Mouse (Mus musculus) hindbrain, embryonic 11.5 days (tissue): ENCODE data around the gene Mre11a. TPM values are rescaled to one million over a fixed set of nuclear protein-coding genes. Genes with fewer than 3 reads are reported as not detected.

Experiments used
- ATAC-seq: fragments of 200-750 bp; cut with Nextera tagmentation; 2 replicates; pipeline ENCODE4 v1.8.0; 2017; ENCODE audit warnings: mild to moderate bottlenecking, moderate TSS enrichment, moderate library complexity; ENCODE audit not compliant: low FRiP score
- DNase-seq: peaks from one replicate; pipeline ENCODE4 v3.0.0-alpha.2; 2015; ENCODE audit warnings: low spot score
- H3K27ac ChIP-seq: fragments of 300-500 bp; sonication (generic); 2 replicates; pipeline ENCODE4 v1.5.1; 2014; ENCODE audit warnings: mild to moderate bottlenecking, low read depth, low read length
- H3K27me3 ChIP-seq: fragments of 300-500 bp; sonication (generic); 2 replicates; pipeline ENCODE4 v1.6.1; 2014; ENCODE audit warnings: mild to moderate bottlenecking, low read length, moderate library complexity, mixed read lengths; ENCODE audit not compliant: control insufficient read depth, insufficient read depth
- H3K36me3 ChIP-seq: fragments of 300-500 bp; sonication (generic); 2 replicates; pipeline ENCODE4 v1.6.1; 2014; ENCODE audit warnings: mild to moderate bottlenecking, low read length, moderate library complexity, mixed read lengths; ENCODE audit not compliant: control insufficient read depth, insufficient read depth
- H3K4me1 ChIP-seq: fragments of 300-500 bp; sonication (generic); replicated peaks from 2 replicates; pipeline ENCODE4 v1.6.1; 2014; ENCODE audit warnings: low read length, mixed read lengths; ENCODE audit not compliant: control insufficient read depth, insufficient read depth
- H3K4me2 ChIP-seq: fragments of 300-500 bp; sonication (generic); replicated peaks from 2 replicates; pipeline ENCODE4 v1.6.1; 2014; ENCODE audit warnings: mild to moderate bottlenecking, low read depth, low read length
- H3K4me3 ChIP-seq: fragments of 300-500 bp; sonication (generic); 2 replicates; pipeline ENCODE4 v1.5.1; 2014; ENCODE audit warnings: low read depth, low read length
- H3K9ac ChIP-seq: fragments of 300-500 bp; sonication (generic); 2 replicates; pipeline ENCODE4 v1.6.1; 2014; ENCODE audit warnings: low read depth, low read length
- H3K9me3 ChIP-seq: fragments of 300-500 bp; sonication (generic); 2 replicates; pipeline ENCODE4 v1.6.1; 2016; ENCODE audit warnings: low read length; ENCODE audit not compliant: control insufficient read depth
- WGBS: fragments of 180-500 bp; shearing (Covaris S2); extraction: QIAGEN DNeasy Blood & Tissue Kit; methylation state at CpG from one replicate; pipeline ENCODE4 v1.1.7; 2014; 5-methylcytosine and 5-hydroxymethylcytosine counted together
- polyA plus RNA-seq: library from polyadenylated mRNA; unstranded; fragments of >200 nt; fragmentation: Nextera tagmentation; extraction: Ambion mirVana; gene quantifications from 2 replicates; pipeline ENCODE4 v1.2.1, GENCODE M21; 2014

Mre11a gene
- polyA plus RNA-seq, 1 experiment from 2014 or later = 35.7 TPM

DNA sequence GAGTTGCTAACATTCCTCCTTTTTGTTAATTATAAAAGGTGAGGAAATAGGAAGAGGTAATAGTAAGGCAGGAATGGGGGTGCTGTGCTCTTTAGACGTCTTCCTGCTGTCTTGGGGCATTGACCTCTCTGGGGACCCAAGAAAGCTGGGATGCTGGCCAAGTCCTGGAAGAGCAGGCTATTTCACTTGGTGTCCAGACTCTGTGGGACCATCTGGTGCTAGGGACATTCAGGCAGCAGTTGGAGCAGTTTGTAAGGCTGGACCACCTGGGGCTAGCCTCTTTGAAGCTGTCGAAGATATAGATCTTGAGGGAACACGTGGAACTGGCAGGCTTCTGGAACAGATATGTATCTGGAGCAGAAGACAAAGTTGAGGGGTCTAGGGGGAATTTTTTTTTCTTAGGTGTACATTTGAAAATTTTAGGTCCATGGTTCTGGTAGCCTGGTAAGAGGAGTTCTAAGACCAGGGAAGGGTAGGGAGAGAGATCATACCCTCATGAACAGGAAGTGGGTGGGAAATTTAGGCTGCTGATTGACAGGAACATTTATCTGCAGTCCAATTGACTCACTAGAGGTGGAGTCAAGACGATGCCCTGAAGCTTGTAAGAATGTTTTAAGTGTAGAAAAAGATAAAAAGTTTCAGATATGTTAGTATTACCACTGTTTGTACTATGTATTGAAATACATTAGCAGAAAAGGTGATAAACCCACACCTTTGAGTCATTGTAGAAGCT is 72.6 kb downstream of the Mre11a start:
- Histone ChIP-seq H3K36me3 (no peaks in the 10 kb centered on the region), H3K4me3 (no peak overlapping the region), H3K9ac (no peak overlapping the region), H3K4me1 (peaks cover 3% of the 10 kb centered on the region; the same call in 1 of the 2 replicates), H3K9me3 (no peaks in the 10 kb centered on the region), H3K27ac (no peak overlapping the region), H3K27me3 (peaks cover 22% of the 10 kb centered on the region), H3K4me2 (no peak overlapping the region)
- ATAC-seq (no peak), DNase-seq (no peak)
- WGBS = 56% methylated on average over 4 of the region's 4 CpGs

DNA sequence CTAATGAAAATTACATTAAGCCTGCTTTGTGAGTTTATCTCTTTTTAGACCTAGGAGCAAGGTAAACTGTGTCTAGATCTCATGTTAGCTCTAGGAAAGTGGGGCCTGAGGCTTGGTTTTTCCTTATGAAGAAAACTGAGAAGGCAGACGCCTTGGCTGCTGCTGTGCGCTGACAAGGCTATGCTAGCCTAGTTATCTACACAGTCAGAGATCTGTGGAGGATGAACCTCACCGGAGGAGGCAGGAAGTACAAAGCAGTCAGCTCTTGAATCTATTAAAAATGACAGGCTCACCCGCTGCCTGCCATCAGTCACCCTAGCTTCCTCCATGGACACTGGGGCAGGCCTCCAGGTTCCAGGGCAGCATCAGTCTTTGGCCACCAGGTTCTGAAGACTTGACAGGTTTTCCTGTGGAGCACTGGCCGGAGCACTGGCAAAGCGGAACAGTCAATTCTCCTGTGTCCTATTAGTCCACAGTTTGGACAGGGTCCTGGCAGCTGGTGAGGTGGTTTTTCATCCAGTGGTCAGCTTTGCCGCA is 73.8 kb downstream of the Mre11a start:
- DNase-seq = no peak
- Histone ChIP-seq H3K27ac (no peak overlapping the region), H3K27me3 (peaks cover 22% of the 10 kb centered on the region), H3K4me1 (peaks cover 3% of the 10 kb centered on the region; the same call in 1 of the 2 replicates), H3K4me2 (no peak overlapping the region), H3K4me3 (no peak overlapping the region), H3K36me3 (no peaks in the 10 kb centered on the region), H3K9me3 (no peaks in the 10 kb centered on the region), H3K9ac (no peak overlapping the region)
- 60% methylated on average over 7 of the region's 7 CpGs for WGBS
- ATAC-seq = no peak

DNA sequence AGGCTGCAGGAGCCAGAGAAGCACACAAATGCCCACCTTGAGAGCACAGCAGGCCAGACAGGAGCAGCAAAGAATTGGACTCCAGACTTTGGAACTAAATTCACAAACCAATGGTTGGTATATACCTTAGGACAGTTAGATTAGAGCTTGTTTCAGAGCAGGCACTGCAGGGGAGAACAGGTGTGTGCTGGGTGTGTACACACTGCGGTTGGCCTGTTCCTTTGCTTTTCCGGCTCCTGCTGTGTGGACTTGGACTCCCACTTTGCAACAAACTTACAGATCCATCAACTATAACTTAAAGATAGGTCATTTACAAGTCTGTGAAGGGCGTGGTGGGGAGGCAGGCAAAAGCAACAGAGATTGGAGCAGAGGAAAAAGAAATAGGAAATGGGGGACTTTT is 74.3 kb downstream of the Mre11a start:
- no peak overlapping the region for H3K4me3 ChIP-seq
- peaks cover 3% of the 10 kb centered on the region; the same call in 1 of the 2 replicates for H3K4me1 ChIP-seq
- H3K27ac ChIP-seq = no peak overlapping the region
- H3K9me3 ChIP-seq = no peaks in the 10 kb centered on the region
- no peak overlapping the region for H3K9ac ChIP-seq
- no peak for ATAC-seq
- DNase-seq = no peak
- 86% methylated on average over 3 of the region's 3 CpGs for WGBS
- H3K4me2 ChIP-seq = no peak overlapping the region
- peaks cover 22% of the 10 kb centered on the region for H3K27me3 ChIP-seq
- H3K36me3 ChIP-seq = no peaks in the 10 kb centered on the region

DNA sequence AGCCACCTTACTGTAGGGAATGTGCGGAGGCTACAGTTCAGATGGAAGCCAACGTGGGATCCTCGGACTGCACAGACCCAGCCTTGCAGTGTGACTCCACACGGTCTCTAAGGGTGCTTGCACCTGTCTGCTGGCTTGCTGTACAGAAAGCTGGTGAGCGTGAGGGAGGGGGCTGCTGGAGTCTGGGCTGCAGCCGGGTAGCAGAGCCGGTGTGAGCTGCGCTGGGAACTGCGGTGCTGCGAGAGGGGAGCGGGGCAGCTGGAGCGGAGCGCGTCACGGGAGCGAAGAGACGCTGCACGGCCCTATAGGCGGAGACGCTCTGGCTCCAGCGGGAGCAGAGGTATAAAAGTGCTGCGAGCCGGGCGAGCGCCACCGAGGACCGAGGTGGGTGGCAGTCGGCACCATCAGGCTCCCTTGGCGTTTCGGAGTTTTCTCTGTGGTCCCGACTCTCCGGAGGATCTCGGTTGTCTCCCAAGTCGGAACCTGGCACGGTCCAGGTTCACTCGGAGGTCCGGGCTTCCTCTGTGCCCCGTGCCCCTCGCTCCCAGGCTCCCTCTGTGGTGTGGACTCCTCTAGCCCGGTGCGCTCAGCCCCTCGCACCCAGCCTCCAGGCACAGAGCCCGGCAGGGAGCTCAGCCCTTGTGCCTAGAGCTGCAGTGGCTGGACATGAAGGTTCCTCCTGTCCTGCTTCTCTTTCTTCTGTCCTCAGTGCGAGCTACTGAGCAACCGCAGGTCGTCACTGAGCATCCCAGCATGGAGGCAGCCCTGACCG is 75.6 kb downstream of the Mre11a start, which contains the start of gene Gpr83:
Gene Gpr83 (plus strand): TSS at position 343 of the 772 bp plus-strand sequence.
- H3K27me3 ChIP-seq = peaks cover 22% of the 10 kb centered on the region

DNA sequence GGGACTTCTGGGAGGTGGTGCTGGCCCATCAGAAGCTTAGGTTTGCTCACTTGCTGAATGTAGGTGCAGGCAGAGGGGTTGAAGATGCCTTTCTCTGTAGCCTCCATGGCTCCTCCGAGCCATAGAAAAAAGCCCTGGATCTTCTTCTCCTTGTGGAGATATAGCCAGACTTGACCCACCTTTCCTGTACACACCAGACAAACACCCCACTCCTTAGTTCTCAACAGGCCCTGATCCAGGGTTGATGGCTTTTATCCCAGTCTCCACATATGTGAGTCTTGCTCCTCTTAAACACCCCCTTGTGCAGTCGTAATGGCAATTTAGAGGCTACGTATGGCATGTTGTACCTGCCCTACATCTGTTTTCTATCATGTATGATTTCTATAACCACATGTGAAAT is 78.7 kb downstream of the Mre11a start:
- H3K4me1 ChIP-seq = peaks cover 3% of the 10 kb centered on the region; the same call in 1 of the 2 replicates
- WGBS = 85% methylated on average over 3 of the region's 3 CpGs
- no peaks in the 10 kb centered on the region for H3K9me3 ChIP-seq
- H3K36me3 ChIP-seq = no peaks in the 10 kb centered on the region
- ATAC-seq = no peak
- H3K27ac ChIP-seq = no peak overlapping the region
- peaks cover 21% of the 10 kb centered on the region for H3K27me3 ChIP-seq
- DNase-seq = no peak
- no peak overlapping the region for H3K9ac ChIP-seq
- H3K4me3 ChIP-seq = no peak overlapping the region
- H3K4me2 ChIP-seq = no peak overlapping the region

More for the DNA sequence above, 75.6 kb downstream of the Mre11a start, which contains the start of gene Gpr83:
- no peaks in the 10 kb centered on the region for H3K36me3 ChIP-seq
- under 1% methylated on average over 47 of the region's 47 CpGs for WGBS
- H3K9ac ChIP-seq = peak within 1 kb of the TSS; percentile 60
- peak within 1 kb of the TSS; percentile 47 for H3K4me3 ChIP-seq
- DNase-seq (peak; percentile 68), ATAC-seq (peak; percentile 94)
- no peaks in the 10 kb centered on the region for H3K9me3 ChIP-seq
- H3K4me1 ChIP-seq = peaks cover 3% of the 10 kb centered on the region; the same call in 1 of the 2 replicates
- no peak within 1 kb of the TSS for H3K27ac ChIP-seq
- peak within 1 kb of the TSS; percentile 92 for H3K4me2 ChIP-seq

DNA sequence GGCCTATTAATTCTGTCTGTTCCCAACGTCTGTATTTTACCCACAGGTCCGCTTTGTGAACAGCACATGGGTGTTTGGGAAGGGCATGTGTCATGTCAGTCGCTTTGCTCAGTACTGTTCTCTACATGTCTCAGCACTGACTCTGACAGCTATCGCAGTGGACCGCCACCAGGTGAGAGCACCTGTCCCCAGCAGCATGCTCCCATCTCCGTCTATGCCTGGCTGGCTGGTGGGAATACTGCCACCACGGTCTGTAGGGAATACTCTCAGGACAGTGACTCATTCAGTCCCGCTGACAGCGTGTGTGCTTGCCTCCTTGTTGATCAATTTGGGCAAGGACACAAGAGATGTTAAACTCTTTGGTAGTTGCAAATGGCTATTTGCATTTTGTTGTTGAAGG is 80.3 kb downstream of the Mre11a start:
- no peak for DNase-seq
- no peak overlapping the region for H3K27ac ChIP-seq
- H3K9ac ChIP-seq = no peak overlapping the region
- H3K4me1 ChIP-seq = peaks cover 3% of the 10 kb centered on the region; the same call in 1 of the 2 replicates
- no peak overlapping the region for H3K4me3 ChIP-seq
- ATAC-seq = no peak
- H3K36me3 ChIP-seq = no peaks in the 10 kb centered on the region
- peaks cover 9% of the 10 kb centered on the region for H3K27me3 ChIP-seq
- H3K9me3 ChIP-seq = no peaks in the 10 kb centered on the region
- H3K4me2 ChIP-seq = no peak overlapping the region
- WGBS = 84% methylated on average over 9 of the region's 9 CpGs

DNA sequence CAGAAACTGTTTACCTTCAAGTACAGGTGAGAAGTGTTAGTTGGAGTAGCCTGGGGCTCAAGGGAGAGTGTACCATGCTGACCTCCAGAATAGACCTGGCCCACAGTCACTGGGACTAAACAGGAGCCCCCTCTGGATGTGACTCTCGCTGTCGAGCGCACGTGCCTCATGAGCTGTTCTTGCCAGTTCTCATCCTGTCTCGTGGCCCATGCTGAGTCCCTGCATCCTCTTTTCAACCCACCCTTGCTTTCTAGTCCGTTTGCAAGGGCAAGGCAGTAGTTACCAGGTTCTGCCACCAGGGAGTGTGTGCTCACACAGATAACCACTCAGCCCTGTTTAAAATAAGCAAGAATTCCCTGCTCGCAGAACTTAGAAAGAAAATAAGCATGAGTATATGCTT is 82.5 kb downstream of the Mre11a start:
- DNase-seq (peak; percentile 62), ATAC-seq (peak; percentile 56; the same call in 1 of the 2 replicates)
- no peak overlapping the region for H3K9ac ChIP-seq
- no peaks in the 10 kb centered on the region for H3K27me3 ChIP-seq
- no peak overlapping the region for H3K27ac ChIP-seq
- no peaks in the 10 kb centered on the region for H3K4me1 ChIP-seq
- no peaks in the 10 kb centered on the region for H3K9me3 ChIP-seq
- 36% methylated on average over 7 of the region's 7 CpGs for WGBS
- H3K4me3 ChIP-seq = no peak overlapping the region
- no peaks in the 10 kb centered on the region for H3K36me3 ChIP-seq
- H3K4me2 ChIP-seq = no peak overlapping the region

DNA sequence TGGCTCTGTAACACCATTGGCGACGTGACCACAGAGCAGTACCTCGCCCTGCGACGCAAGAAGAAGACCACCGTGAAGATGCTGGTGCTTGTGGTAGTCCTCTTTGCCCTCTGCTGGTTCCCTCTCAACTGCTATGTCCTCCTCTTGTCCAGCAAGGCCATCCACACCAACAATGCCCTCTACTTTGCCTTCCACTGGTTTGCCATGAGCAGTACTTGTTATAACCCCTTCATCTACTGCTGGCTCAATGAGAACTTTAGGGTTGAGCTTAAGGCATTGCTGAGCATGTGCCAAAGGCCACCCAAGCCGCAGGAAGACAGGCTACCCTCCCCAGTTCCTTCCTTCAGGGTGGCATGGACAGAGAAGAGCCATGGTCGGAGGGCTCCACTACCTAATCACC is 83.9 kb downstream of the Mre11a start:
- 91% methylated on average over 8 of the region's 8 CpGs for WGBS
- H3K27me3 ChIP-seq = no peaks in the 10 kb centered on the region

More for the DNA sequence above, 83.9 kb downstream of the Mre11a start:
- no peak overlapping the region for H3K9ac ChIP-seq
- no peak for DNase-seq
- H3K4me3 ChIP-seq = no peak overlapping the region
- H3K4me1 ChIP-seq = 0 out of 2 replicates have a peak, but pooled peaks cover 2% of the 10 kb centered on the region
- H3K9me3 ChIP-seq = no peaks in the 10 kb centered on the region
- H3K27ac ChIP-seq = no peak overlapping the region
- no peaks in the 10 kb centered on the region for H3K36me3 ChIP-seq
- H3K4me2 ChIP-seq = no peak overlapping the region
- ATAC-seq = no peak
